Mouse (Mus musculus) forebrain, embryonic 14.5 days (tissue): ENCODE measurements at regions not wholly inside any gene's neighbourhood (a gene's known extent, or its start where the extent isn't known, plus 50 kb on each side); places are given as distances from the start of the nearest gene placed in this dataset.

Source experiments
- ATAC-seq: fragments of 200-750 bp; cut with Nextera tagmentation; 2 replicates; pipeline ENCODE4 v1.8.0; 2017; ENCODE audit warnings: mild to moderate bottlenecking, moderate library complexity
- DNase-seq: peaks from one replicate; pipeline ENCODE4 v3.0.0-alpha.2; 2015; ENCODE audit warnings: low spot score
- H3K27ac ChIP-seq: fragments of 300-500 bp; sonication (generic); 2 replicates; pipeline ENCODE4 v1.5.1; 2014; ENCODE audit warnings: low read depth, mild to moderate bottlenecking, control low read depth, low read length, moderate library complexity
- H3K27me3 ChIP-seq: fragments of 300-500 bp; sonication (generic); replicated peaks from 2 replicates; pipeline ENCODE4 v1.6.1; 2014; ENCODE audit warnings: low read length, control low read depth, mixed read lengths; ENCODE audit not compliant: control insufficient read depth, insufficient read depth
- H3K36me3 ChIP-seq: fragments of 300-500 bp; sonication (generic); 2 replicates; pipeline ENCODE4 v1.6.1; 2014; ENCODE audit warnings: low read length, control low read depth; ENCODE audit not compliant: control insufficient read depth, insufficient read depth
- H3K4me1 ChIP-seq: fragments of 300-500 bp; sonication (generic); 2 replicates; pipeline ENCODE4 v1.6.1; 2014; ENCODE audit warnings: antibody characterized with exemption, low read length, control low read depth; ENCODE audit not compliant: control insufficient read depth, insufficient read depth
- H3K4me2 ChIP-seq: fragments of 300-500 bp; sonication (generic); 2 replicates; pipeline ENCODE4 v1.6.1; 2014; ENCODE audit warnings: mild to moderate bottlenecking, control low read depth, low read length
- H3K4me3 ChIP-seq: fragments of 300-500 bp; sonication (generic); 2 replicates; pipeline ENCODE4 v1.5.1; 2014; ENCODE audit warnings: low read depth, low read length, control low read depth
- H3K9ac ChIP-seq: fragments of 300-500 bp; sonication (generic); 2 replicates; pipeline ENCODE4 v1.6.1; 2014; ENCODE audit warnings: mild to moderate bottlenecking, low read length, control low read depth, moderate library complexity
- H3K9me3 ChIP-seq: fragments of 300-500 bp; sonication (generic); replicated peaks from 2 replicates; pipeline ENCODE4 v1.6.1; 2016; ENCODE audit warnings: low read length, control low read depth, mixed read lengths; ENCODE audit not compliant: control insufficient read depth
- WGBS: fragments of 180-500 bp; shearing (Covaris S2); extraction: QIAGEN DNeasy Blood & Tissue Kit; methylation state at CpG from one replicate; pipeline ENCODE4 v1.1.7; 2014; 5-methylcytosine and 5-hydroxymethylcytosine counted together

- Histone ChIP-seq H3K4me1 (no peaks in the 10 kb centered on the region), H3K36me3 (no peaks in the 10 kb centered on the region), H3K4me3 (no peak overlapping the region), H3K27ac (no peak overlapping the region), H3K9ac (no peak overlapping the region), H3K9me3 (no peaks in the 10 kb centered on the region), H3K27me3 (no peaks in the 10 kb centered on the region), H3K4me2 (no peak overlapping the region)
- no peak for ATAC-seq
- 87% methylated on average over 2 of the region's 2 CpGs for WGBS
- no peak for DNase-seq
Observed at GRCm38 (mm10) chr16:26302045-26302444, 69.6 kb downstream of the Cldn1 start.

GRCm38 (mm10) chr16:26291692-26292091 is 79.9 kb downstream of the Cldn1 start:
- no peak for DNase-seq
- ATAC-seq = no peak
- no peaks in the 10 kb centered on the region for H3K36me3 ChIP-seq
- no peak overlapping the region for H3K4me2 ChIP-seq
- WGBS = 78% methylated on average over 2 of the region's 2 CpGs
- no peak overlapping the region for H3K9ac ChIP-seq
- H3K4me1 ChIP-seq = no peaks in the 10 kb centered on the region
- no peak overlapping the region for H3K4me3 ChIP-seq
- H3K27me3 ChIP-seq = no peaks in the 10 kb centered on the region
- H3K9me3 ChIP-seq = no peaks in the 10 kb centered on the region
- H3K27ac ChIP-seq = no peak overlapping the region

- ATAC-seq (no peak), DNase-seq (no peak)
- no peak overlapping the region for H3K27ac ChIP-seq
- H3K27me3 ChIP-seq = no peaks in the 10 kb centered on the region
- H3K4me3 ChIP-seq = no peak overlapping the region
- no peak overlapping the region for H3K4me2 ChIP-seq
- no peaks in the 10 kb centered on the region for H3K36me3 ChIP-seq
- H3K9ac ChIP-seq = no peak overlapping the region
- no peaks in the 10 kb centered on the region for H3K9me3 ChIP-seq
- 97% methylated on average over 1 of the region's 1 CpGs for WGBS
- no peaks in the 10 kb centered on the region for H3K4me1 ChIP-seq
Observed at GRCm38 (mm10) chr16:26285627-26286026, 86.0 kb downstream of the Cldn1 start.

- no peak overlapping the region for H3K27ac ChIP-seq
- H3K36me3 ChIP-seq = no peaks in the 10 kb centered on the region
- no peaks in the 10 kb centered on the region for H3K9me3 ChIP-seq
- DNase-seq (no peak), ATAC-seq (no peak)
- no peak overlapping the region for H3K4me2 ChIP-seq
- WGBS = 87% methylated on average over 6 of the region's 6 CpGs
- H3K4me1 ChIP-seq = no peaks in the 10 kb centered on the region
- no peak overlapping the region for H3K9ac ChIP-seq
- H3K4me3 ChIP-seq = no peak overlapping the region
- no peaks in the 10 kb centered on the region for H3K27me3 ChIP-seq
Observed at GRCm38 (mm10) chr16:26284713-26285112, 86.9 kb downstream of the Cldn1 start.

- 60% methylated on average over 1 of the region's 1 CpGs for WGBS
- no peak for ATAC-seq
Observed at GRCm38 (mm10) chr16:26282418-26282817, 89.2 kb downstream of the Cldn1 start.

GRCm38 (mm10) chr16:26281496-26281895 is 90.1 kb downstream of the Cldn1 start:
- no peak overlapping the region for H3K27ac ChIP-seq
- no peak for DNase-seq
- H3K4me3 ChIP-seq = no peak overlapping the region
- no peak for ATAC-seq
- H3K36me3 ChIP-seq = no peaks in the 10 kb centered on the region
- H3K9ac ChIP-seq = no peak overlapping the region
- no peaks in the 10 kb centered on the region for H3K27me3 ChIP-seq
- no peak overlapping the region for H3K4me2 ChIP-seq
- H3K4me1 ChIP-seq = no peaks in the 10 kb centered on the region
- 83% methylated on average over 2 of the region's 2 CpGs for WGBS
- H3K9me3 ChIP-seq = no peaks in the 10 kb centered on the region

More at GRCm38 (mm10) chr16:26282418-26282817, 89.2 kb downstream of the Cldn1 start:
- Histone ChIP-seq H3K4me1 (no peaks in the 10 kb centered on the region), H3K36me3 (no peaks in the 10 kb centered on the region), H3K27ac (no peak overlapping the region), H3K4me2 (no peak overlapping the region), H3K4me3 (no peak overlapping the region), H3K27me3 (no peaks in the 10 kb centered on the region), H3K9me3 (no peaks in the 10 kb centered on the region), H3K9ac (no peak overlapping the region)
- no peak for DNase-seq

GRCm38 (mm10) chr16:26276789-26277188 is 94.9 kb downstream of the Cldn1 start:
- no peaks in the 10 kb centered on the region for H3K36me3 ChIP-seq
- no peaks in the 10 kb centered on the region for H3K4me1 ChIP-seq
- ATAC-seq (no peak), DNase-seq (no peak)
- WGBS = 89% methylated on average over 1 of the region's 1 CpGs
- no peak overlapping the region for H3K9ac ChIP-seq
- no peak overlapping the region for H3K27ac ChIP-seq
- H3K27me3 ChIP-seq = no peaks in the 10 kb centered on the region
- H3K4me3 ChIP-seq = no peak overlapping the region
- H3K9me3 ChIP-seq = no peaks in the 10 kb centered on the region
- no peak overlapping the region for H3K4me2 ChIP-seq

- no peak overlapping the region for H3K9ac ChIP-seq
- H3K27ac ChIP-seq = no peak overlapping the region
- no peaks in the 10 kb centered on the region for H3K9me3 ChIP-seq
- DNase-seq (no peak), ATAC-seq (no peak)
- WGBS = 84% methylated on average over 2 of the region's 2 CpGs
- no peak overlapping the region for H3K4me2 ChIP-seq
- no peaks in the 10 kb centered on the region for H3K4me1 ChIP-seq
- no peak overlapping the region for H3K4me3 ChIP-seq
- H3K36me3 ChIP-seq = no peaks in the 10 kb centered on the region
- H3K27me3 ChIP-seq = no peaks in the 10 kb centered on the region
Observed at GRCm38 (mm10) chr16:26252824-26253223, 118.8 kb downstream of the Cldn1 start.

- no peak overlapping the region for H3K4me2 ChIP-seq
- H3K9me3 ChIP-seq = no peaks in the 10 kb centered on the region
- no peaks in the 10 kb centered on the region for H3K4me1 ChIP-seq
- no peaks in the 10 kb centered on the region for H3K27me3 ChIP-seq
- DNase-seq (no peak), ATAC-seq (no peak)
- WGBS = 76% methylated on average over 5 of the region's 5 CpGs
- H3K27ac ChIP-seq = no peak overlapping the region
- H3K4me3 ChIP-seq = no peak overlapping the region
- no peak overlapping the region for H3K9ac ChIP-seq
- H3K36me3 ChIP-seq = no peaks in the 10 kb centered on the region
Observed at GRCm38 (mm10) chr16:26251698-26252097, 119.9 kb downstream of the Cldn1 start.
